Mouse (Mus musculus): ENCODE results near the gene Gm26558. TPM values are rescaled to one million over a fixed set of nuclear protein-coding genes. Genes with fewer than 3 reads are reported as not detected.

The Gm26558 gene
- total and polyA plus RNA-seq, 3 experiments: 0.24 to 0.81 TPM; not detected in 1

DNA sequence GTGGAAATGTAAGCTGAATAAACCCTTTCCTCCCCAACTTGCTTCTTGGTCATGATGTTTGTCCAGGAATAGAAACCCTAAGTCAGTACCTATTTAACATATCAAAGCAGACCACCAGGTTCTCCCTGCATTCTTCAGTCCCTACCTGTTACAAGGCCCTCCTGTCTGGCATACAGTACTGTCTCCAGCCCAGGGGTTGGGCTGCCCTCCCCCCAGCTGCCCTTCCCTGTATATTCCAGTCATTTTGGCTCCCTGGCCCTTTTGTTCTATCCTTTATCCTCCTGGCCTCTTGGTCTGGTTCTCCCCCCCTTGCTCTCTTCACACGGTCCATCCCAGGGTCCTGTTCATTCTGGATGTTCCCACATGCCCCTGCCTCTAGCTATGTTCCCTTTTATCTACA, 30.6 kb downstream of the Gm26558 start:
- Histone ChIP-seq H3K4me1 (ENCODE audit: control insufficient read depth in 1 of 2, insufficient read depth in 2 of 2, low read length in 2 of 2) (no peaks in the 10 kb centered on the region), H3K9me3 (replicated peaks; ENCODE audit: insufficient read depth, low read length) (no peaks in the 10 kb centered on the region), H3K4me3 (ENCODE audit: control insufficient read depth in 1 of 2, insufficient read depth in 1 of 2, low read depth in 2 of 2, low read length in 2 of 2) (no peak overlapping the region), H3K79me2 (ENCODE audit: control insufficient read depth, insufficient read depth, low read length, poor library complexity) (no peaks in the 10 kb centered on the region), H3K27ac (ENCODE audit: control insufficient read depth, low read depth, low read length) (no peak overlapping the region), H3K27me3 (ENCODE audit: control insufficient read depth in 1 of 2, insufficient read depth in 2 of 2, low read length in 2 of 2) (no peaks in the 10 kb centered on the region; a peak in 1 of 4 replicates), H3K36me3 (ENCODE audit: control insufficient read depth in 1 of 2, insufficient read depth in 2 of 2, low read length in 2 of 2) (no peaks in the 10 kb centered on the region), H3K9ac (ENCODE audit: control insufficient read depth, low read depth, low read length, poor library complexity, severe bottlenecking) (no peak overlapping the region)
- DNase-seq (ENCODE audit: low read depth, low spot score): no peak
- TF ChIP-seq ELF1 (IDR thresholded peaks at IDR 0.05; ENCODE audit: low read depth, low read length) (no peak), MAZ (IDR thresholded peaks at IDR 0.05; ENCODE audit: low read depth, low read length) (no peak), ZNF384 (IDR thresholded peaks at IDR 0.05; ENCODE audit: low read depth, low read length) (no peak), POLR2AphosphoS2 (IDR thresholded peaks at IDR 0.05; ENCODE audit: low read length) (no peak), RAD21 (IDR thresholded peaks at IDR 0.05; ENCODE audit: low read depth, low read length) (no peak), GATA1 (IDR thresholded peaks at IDR 0.05; ENCODE audit: low read depth, low read length) (no peak), POLR2AphosphoS5 (IDR thresholded peaks at IDR 0.05; ENCODE audit: borderline replicate concordance, low read depth, low read length) (no peak), MYB (IDR thresholded peaks at IDR 0.05; ENCODE audit: low read depth, low read length) (no peak), BHLHE40 (IDR thresholded peaks at IDR 0.05; ENCODE audit: borderline replicate concordance, low read depth, low read length) (no peak), SIN3A (IDR thresholded peaks at IDR 0.05; ENCODE audit: low read length) (no peak), TBP (IDR thresholded peaks at IDR 0.05; ENCODE audit: low read depth, low read length) (no peak), KAT2A (conservative IDR thresholded peaks at IDR 0.05; ENCODE audit: low read depth, low read length) (no peak), CHD2 (IDR thresholded peaks at IDR 0.05; ENCODE audit: low read length) (no peak), EP300 (IDR thresholded peaks at IDR 0.05; ENCODE audit: low read depth in 1 of 2, low read length in 2 of 2) (no peak), ETS1 (IDR thresholded peaks at IDR 0.05; ENCODE audit: low read depth, low read length) (no peak), MEF2A (IDR thresholded peaks at IDR 0.05; ENCODE audit: extremely low read depth, insufficient replicate concordance, low read depth, low read length, poor library complexity, severe bottlenecking) (no peak)

DNA sequence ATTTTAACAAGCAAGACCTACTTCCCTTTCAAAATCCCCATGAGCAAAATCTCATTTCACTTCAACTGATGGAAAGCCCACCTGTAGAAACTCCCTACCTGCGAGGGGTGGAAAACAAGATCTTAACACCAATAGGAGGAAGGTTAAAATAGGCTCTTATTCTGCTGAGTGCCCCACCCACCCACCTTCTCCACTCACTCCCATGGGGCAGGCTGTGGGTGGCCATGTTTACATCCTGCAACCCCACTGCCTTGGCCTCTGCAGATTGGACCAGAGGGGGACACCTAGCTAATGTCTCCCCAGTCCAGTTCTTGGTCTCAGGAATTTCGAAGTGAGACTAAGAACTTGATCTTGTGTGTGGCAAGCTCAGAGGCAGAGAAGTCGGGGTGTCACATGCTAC, 32.0 kb downstream of the Gm26558 start:
- no peak overlapping the region for H3K9ac ChIP-seq (ENCODE audit: control insufficient read depth, low read depth, low read length, poor library complexity, severe bottlenecking)
- no peak overlapping the region for H3K4me3 ChIP-seq (ENCODE audit: control insufficient read depth in 1 of 2, insufficient read depth in 1 of 2, low read depth in 2 of 2, low read length in 2 of 2)
- no peaks in the 10 kb centered on the region for H3K79me2 ChIP-seq (ENCODE audit: control insufficient read depth, insufficient read depth, low read length, poor library complexity)
- no peaks in the 10 kb centered on the region for H3K4me1 ChIP-seq (ENCODE audit: control insufficient read depth in 1 of 2, insufficient read depth in 2 of 2, low read length in 2 of 2)
- H3K36me3 ChIP-seq (ENCODE audit: control insufficient read depth in 1 of 2, insufficient read depth in 2 of 2, low read length in 2 of 2): no peaks in the 10 kb centered on the region
- TF ChIP-seq CTCF (IDR thresholded peaks at IDR 0.05 in 2 of 3, conservative IDR thresholded peaks at IDR 0.05 in 1 of 3; ENCODE audit: control insufficient read depth in 1 of 3, insufficient read depth in 1 of 3, low read depth in 2 of 3, low read length in 3 of 3, poor library complexity in 1 of 3, severe bottlenecking in 1 of 3) (no peak), JUND (IDR thresholded peaks at IDR 0.05; ENCODE audit: low read depth, low read length) (no peak), GABPA (IDR thresholded peaks at IDR 0.05; ENCODE audit: low read depth, low read length) (no peak), MYB (IDR thresholded peaks at IDR 0.05; ENCODE audit: low read depth, low read length) (no peak), MAFK (IDR thresholded peaks at IDR 0.05; ENCODE audit: borderline replicate concordance, low read depth, low read length) (no peak), SMC3 (IDR thresholded peaks at IDR 0.05; ENCODE audit: low read depth, low read length) (no peak), MEF2A (IDR thresholded peaks at IDR 0.05; ENCODE audit: extremely low read depth, insufficient replicate concordance, low read depth, low read length, poor library complexity, severe bottlenecking) (no peak), ETS1 (IDR thresholded peaks at IDR 0.05; ENCODE audit: low read depth, low read length) (no peak), TBP (IDR thresholded peaks at IDR 0.05; ENCODE audit: low read depth, low read length) (no peak), E2F4 (IDR thresholded peaks at IDR 0.05; ENCODE audit: borderline replicate concordance, low read depth, low read length) (no peak), CHD2 (IDR thresholded peaks at IDR 0.05; ENCODE audit: low read length) (no peak)
- no peak for DNase-seq (ENCODE audit: low read depth, low spot score)
- H3K27me3 ChIP-seq (ENCODE audit: control insufficient read depth in 1 of 2, insufficient read depth in 2 of 2, low read length in 2 of 2): no peaks in the 10 kb centered on the region; a peak in 1 of 4 replicates
- H3K27ac ChIP-seq (ENCODE audit: control insufficient read depth, low read depth, low read length): no peak overlapping the region
- H3K9me3 ChIP-seq (replicated peaks; ENCODE audit: insufficient read depth, low read length): no peaks in the 10 kb centered on the region
